Mouse (Mus musculus) lung, adult 2 months (tissue): ENCODE measurements around the gene Cnih3.

Experiments
- CTCF ChIP-seq: fragments of 200-500 bp; IDR thresholded peaks from 2 replicates; pipeline ENCODE4 v1.5.1; 2011; ENCODE audit warnings: mild to moderate bottlenecking, low read length, control low read depth; ENCODE audit not compliant: insufficient read depth
- POLR2A ChIP-seq: fragments of 200-500 bp; IDR thresholded peaks from 2 replicates; pipeline ENCODE4 v1.6.1; 2011; ENCODE audit warnings: low read depth, mild to moderate bottlenecking, control low read depth, low read length, borderline replicate concordance; ENCODE audit errors: extremely low read depth

DNA sequence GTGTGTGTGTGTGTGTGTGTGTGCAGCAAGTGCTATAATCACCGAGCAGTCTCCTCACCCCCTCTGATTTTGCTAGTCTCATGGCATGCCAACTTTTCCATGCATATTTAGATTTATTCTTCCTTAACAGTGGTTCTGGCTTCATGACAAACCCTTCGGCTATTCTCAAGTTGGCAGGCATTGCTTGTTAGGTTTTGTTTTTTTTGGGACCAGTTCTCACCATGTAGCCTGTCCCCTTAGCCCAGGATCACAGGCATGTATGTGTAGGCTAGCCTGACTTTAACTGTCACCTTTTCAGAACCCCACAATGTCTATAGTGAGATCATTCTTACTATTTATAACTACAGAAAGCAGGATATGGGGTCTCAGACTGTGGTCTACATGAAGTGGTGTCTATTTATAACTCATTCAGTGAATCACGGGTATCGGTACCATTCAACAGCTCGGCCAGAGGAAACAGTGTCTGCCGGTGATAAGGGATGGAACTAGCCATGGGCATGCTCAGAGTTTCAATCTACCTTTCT lies 94.2 kb downstream of the Cnih3 start:
- no peak for TF ChIP-seq CTCF
- no peak for TF ChIP-seq POLR2A
